Mouse (Mus musculus): ENCODE results near the gene Plgrkt. TPM values are rescaled to one million over a fixed set of nuclear protein-coding genes. Genes with fewer than 3 reads are reported as not detected.

The Plgrkt gene
- polyA plus RNA-seq, 1 experiment from 2014 or later, result 50.6 TPM

DNA sequence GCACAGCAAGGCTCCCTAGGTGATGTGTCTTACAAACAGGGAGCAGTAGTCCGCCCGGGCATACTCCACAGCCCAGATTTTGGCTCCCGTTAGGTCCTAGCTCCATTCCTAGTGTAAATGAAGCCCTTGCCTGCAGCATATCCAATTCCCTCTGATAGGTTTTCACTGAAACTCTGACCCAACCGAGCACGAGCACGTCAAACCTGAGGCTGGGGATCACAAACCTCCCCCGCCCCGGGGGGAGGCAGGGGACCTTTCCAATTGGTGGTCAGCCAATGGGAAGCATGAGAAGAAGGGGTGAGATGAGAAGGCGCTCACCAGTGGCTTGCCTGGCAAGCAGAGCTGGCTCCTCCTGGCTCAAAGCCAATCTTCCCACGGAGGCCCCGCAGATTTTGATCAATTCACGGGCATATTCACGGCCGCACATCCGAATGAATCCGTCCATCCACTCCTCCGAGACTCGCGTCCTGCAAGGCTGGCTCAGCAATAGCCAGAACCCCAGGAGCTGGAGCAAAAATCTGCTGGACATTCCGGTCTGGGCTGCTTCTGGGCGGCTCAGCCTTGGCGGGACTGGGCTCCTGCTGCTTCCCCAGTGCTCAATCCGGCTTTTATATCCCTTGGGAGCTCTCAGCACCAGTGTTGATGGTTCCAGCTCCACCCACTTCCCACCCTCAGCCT lies 33.0 kb downstream of the Plgrkt start, which contains the start of gene Rln1:
Rln1 (minus strand) TSS at position 603 of the 678 bp plus-strand sequence.
- peak within 1 kb of the TSS; percentile 54 for H3K4me2 ChIP-seq (replicated peaks; ENCODE audit: low read depth, low read length)
- DNase-seq (ENCODE audit: low spot score) (peak; percentile 63), ATAC-seq (no peak)
- H3K27me3 ChIP-seq (replicated peaks; ENCODE audit: insufficient read depth, low read length), result peaks cover 8% of the 10 kb centered on the region; the same call in 1 of the 2 replicates
- H3K9ac ChIP-seq (replicated peaks; ENCODE audit: low read depth), result 0 out of 2 replicates have a peak within 1 kb of the TSS, but pooled peaks have one; percentile 19
- H3K4me1 ChIP-seq (ENCODE audit: insufficient read depth, low read depth, low read length), result 0 out of 2 replicates have a peak, but pooled peaks cover 6% of the 10 kb centered on the region
- TF ChIP-seq EP300 (IDR thresholded peaks at IDR 0.05) (no peak), CTCF (IDR thresholded peaks at IDR 0.05) (no peak)
- 4% methylated on average over 23 of the region's 23 CpGs for WGBS
- H3K9me3 ChIP-seq (ENCODE audit: low read length), result no peaks in the 10 kb centered on the region
- no peak within 1 kb of the TSS for H3K27ac ChIP-seq (ENCODE audit: low read length)
- H3K4me3 ChIP-seq (ENCODE audit: low read depth, low read length), result peak within 1 kb of the TSS; percentile 17; the same call in 1 of the 2 replicates
- no peaks in the 10 kb centered on the region for H3K36me3 ChIP-seq (ENCODE audit: insufficient read depth, low read length)

DNA sequence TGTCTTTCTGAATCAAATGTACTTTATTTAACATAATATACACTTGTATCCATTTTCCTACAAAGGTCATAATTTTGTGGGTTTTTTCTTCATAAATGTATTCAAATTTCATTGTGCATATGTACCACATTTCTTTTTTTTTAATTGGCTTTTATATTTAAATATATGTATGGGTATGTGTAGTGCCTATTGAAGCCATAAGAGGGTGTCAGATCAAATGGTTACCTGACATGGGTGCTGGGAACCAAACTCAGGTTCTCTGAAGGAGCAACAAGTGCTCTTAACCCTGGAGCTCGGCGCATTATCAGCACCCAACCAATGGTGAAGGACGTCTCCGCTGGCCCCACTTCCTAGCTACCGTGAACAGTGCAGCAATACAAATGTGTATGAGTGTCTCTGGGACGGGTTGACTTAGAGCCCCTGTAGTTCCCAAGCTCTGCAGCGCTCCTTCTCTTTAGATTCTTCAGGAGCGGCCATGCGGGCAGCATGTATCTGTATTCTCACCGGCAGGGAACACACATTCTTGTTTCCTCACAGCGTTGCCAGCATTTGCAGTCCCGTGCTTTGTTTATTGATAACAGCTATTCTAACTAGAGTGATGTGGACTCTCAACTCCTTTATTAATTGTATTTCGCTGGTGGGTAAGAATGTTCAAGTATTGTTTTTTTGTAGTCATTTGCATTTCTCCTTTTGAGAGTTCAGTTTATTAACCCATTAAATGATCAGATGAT lies 40.2 kb downstream of the Plgrkt start:
- Histone ChIP-seq H3K9me3 (ENCODE audit: low read length) (no peaks in the 10 kb centered on the region), H3K4me1 (ENCODE audit: insufficient read depth, low read depth, low read length) (peaks cover 4% of the 10 kb centered on the region; the same call in 1 of the 2 replicates), H3K27ac (ENCODE audit: low read length) (no peak overlapping the region), H3K9ac (replicated peaks; ENCODE audit: low read depth) (no peak overlapping the region), H3K4me3 (ENCODE audit: low read depth, low read length) (no peak overlapping the region), H3K4me2 (replicated peaks; ENCODE audit: low read depth, low read length) (no peak overlapping the region), H3K36me3 (ENCODE audit: insufficient read depth, low read length) (no peaks in the 10 kb centered on the region), H3K27me3 (replicated peaks; ENCODE audit: insufficient read depth, low read length) (0 out of 2 replicates have a peak, but pooled peaks cover 6% of the 10 kb centered on the region)
- DNase-seq (ENCODE audit: low spot score) (no peak), ATAC-seq (no peak)
- no peak for TF ChIP-seq CTCF (IDR thresholded peaks at IDR 0.05)
- no peak for TF ChIP-seq EP300 (IDR thresholded peaks at IDR 0.05)
- 73% methylated on average over 13 of the region's 13 CpGs for WGBS

DNA sequence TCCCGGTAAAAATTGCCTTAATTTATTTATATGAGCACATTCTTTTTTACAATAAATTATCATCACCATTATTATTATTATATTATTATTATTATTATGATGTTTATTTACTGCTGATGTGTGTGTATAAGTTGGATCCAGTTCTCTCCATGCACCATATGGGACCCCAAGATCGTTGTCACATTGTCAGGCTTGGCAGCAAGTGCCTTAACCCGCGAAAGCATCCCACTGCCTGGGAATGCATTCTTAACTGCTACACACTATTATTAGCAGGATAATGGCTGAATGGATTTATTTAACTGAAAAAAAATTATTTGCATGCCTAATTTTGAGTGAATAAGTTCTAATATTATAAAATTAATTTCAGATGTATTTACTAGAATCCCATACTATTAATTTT lies 40.8 kb downstream of the Plgrkt start:
- Histone ChIP-seq H3K36me3 (ENCODE audit: insufficient read depth, low read length) (no peaks in the 10 kb centered on the region), H3K9ac (replicated peaks; ENCODE audit: low read depth) (no peak overlapping the region), H3K9me3 (ENCODE audit: low read length) (no peaks in the 10 kb centered on the region), H3K27me3 (replicated peaks; ENCODE audit: insufficient read depth, low read length) (0 out of 2 replicates have a peak, but pooled peaks cover 6% of the 10 kb centered on the region), H3K4me1 (ENCODE audit: insufficient read depth, low read depth, low read length) (peaks cover 4% of the 10 kb centered on the region; the same call in 1 of the 2 replicates), H3K4me2 (replicated peaks; ENCODE audit: low read depth, low read length) (no peak overlapping the region), H3K4me3 (ENCODE audit: low read depth, low read length) (no peak overlapping the region), H3K27ac (ENCODE audit: low read length) (no peak overlapping the region)
- DNase-seq (ENCODE audit: low spot score), result no peak
- ATAC-seq, result no peak
- 84% methylated on average over 4 of the region's 4 CpGs for WGBS
- TF ChIP-seq EP300 (IDR thresholded peaks at IDR 0.05) (no peak), CTCF (IDR thresholded peaks at IDR 0.05) (no peak)

DNA sequence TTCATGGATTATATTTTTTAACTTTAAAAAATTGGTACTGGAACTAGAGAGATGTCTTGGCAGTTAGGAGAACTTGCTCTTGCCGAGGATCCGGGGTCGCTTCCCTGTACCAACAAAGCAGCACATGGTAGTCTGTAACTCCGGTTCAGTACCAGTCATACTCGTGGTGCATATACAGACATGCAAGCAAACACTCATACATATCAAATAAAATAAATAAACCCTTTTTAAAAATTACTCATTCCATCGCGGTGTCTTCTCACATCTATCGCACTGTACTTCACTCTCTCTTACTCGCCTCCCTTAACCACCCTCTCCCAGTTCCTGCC lies 41.4 kb downstream of the Plgrkt start:
- H3K4me2 ChIP-seq (replicated peaks; ENCODE audit: low read depth, low read length), result peak overlapping the region; percentile 61; the same call in 1 of the 2 replicates
- DNase-seq (ENCODE audit: low spot score) (no peak), ATAC-seq (no peak)
- no peaks in the 10 kb centered on the region for H3K9me3 ChIP-seq (ENCODE audit: low read length)
- H3K36me3 ChIP-seq (ENCODE audit: insufficient read depth, low read length), result no peaks in the 10 kb centered on the region
- H3K27me3 ChIP-seq (replicated peaks; ENCODE audit: insufficient read depth, low read length), result 0 out of 2 replicates have a peak, but pooled peaks cover 6% of the 10 kb centered on the region
- no peak overlapping the region for H3K9ac ChIP-seq (replicated peaks; ENCODE audit: low read depth)
- 32% methylated on average over 9 of the region's 9 CpGs for WGBS
- no peak overlapping the region for H3K4me3 ChIP-seq (ENCODE audit: low read depth, low read length)
- H3K27ac ChIP-seq (ENCODE audit: low read length), result no peak overlapping the region
- peaks cover 4% of the 10 kb centered on the region; the same call in 1 of the 2 replicates for H3K4me1 ChIP-seq (ENCODE audit: insufficient read depth, low read depth, low read length)
- TF ChIP-seq CTCF (IDR thresholded peaks at IDR 0.05), result no peak
- no peak for TF ChIP-seq EP300 (IDR thresholded peaks at IDR 0.05)

DNA sequence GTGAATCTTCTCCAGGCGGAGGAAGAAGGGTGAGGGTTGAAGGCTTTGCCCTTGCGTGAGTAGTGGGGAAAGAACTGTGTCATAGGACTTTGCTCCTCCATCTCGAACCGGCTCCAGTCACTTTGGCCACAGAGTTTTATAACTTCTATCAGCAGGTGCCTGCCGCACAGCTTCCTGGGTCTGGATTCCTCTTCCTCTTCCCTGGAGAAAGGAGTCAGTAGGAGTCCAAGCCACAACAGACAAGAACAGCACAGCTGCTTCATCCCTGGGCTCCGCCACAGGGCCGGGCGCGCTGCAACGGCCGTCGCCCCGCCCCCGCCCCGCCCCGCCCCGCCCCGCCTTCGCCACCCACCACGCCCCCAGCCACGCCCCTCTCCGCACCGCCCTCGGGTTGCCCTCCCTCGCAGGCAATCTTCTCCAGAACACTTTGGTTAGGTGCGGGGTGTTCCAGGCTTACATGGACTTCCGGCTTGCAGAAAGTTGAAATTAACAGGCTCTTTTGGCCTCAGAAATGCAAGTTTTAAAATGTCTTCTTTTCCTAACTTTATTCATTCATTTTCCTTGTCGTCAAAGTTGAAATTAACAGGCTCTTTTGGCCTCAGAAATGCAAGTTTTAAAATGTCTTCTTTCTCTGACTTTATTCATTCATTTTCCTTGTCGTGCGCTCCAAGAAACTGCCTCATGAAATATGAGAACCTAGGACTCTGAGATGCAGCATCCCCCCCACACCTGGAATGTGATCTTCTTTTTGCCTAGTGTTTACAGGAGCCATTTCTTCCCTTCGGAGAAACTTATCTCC lies 41.9 kb downstream of the Plgrkt start, which contains the start of gene Insl6:
Insl6 (minus strand) TSS at position 304 of the 799 bp plus-strand sequence.
- peak; percentile 99 for ATAC-seq
- H3K4me3 ChIP-seq (ENCODE audit: low read depth, low read length), result peak within 1 kb of the TSS; percentile 22
- H3K27ac ChIP-seq (ENCODE audit: low read length), result no peak within 1 kb of the TSS
- 0 out of 2 replicates have a peak, but pooled peaks cover 6% of the 10 kb centered on the region for H3K27me3 ChIP-seq (replicated peaks; ENCODE audit: insufficient read depth, low read length)
- H3K36me3 ChIP-seq (ENCODE audit: insufficient read depth, low read length), result no peaks in the 10 kb centered on the region
- H3K9me3 ChIP-seq (ENCODE audit: low read length), result no peaks in the 10 kb centered on the region
- peaks cover 4% of the 10 kb centered on the region; the same call in 1 of the 2 replicates for H3K4me1 ChIP-seq (ENCODE audit: insufficient read depth, low read depth, low read length)
- peak within 1 kb of the TSS; percentile 61 for H3K4me2 ChIP-seq (replicated peaks; ENCODE audit: low read depth, low read length)
- DNase-seq (ENCODE audit: low spot score), result peak; percentile 72
- WGBS, result 2% methylated on average over 29 of the region's 31 CpGs
- no peak for TF ChIP-seq EP300 (IDR thresholded peaks at IDR 0.05)
- no peak for TF ChIP-seq CTCF (IDR thresholded peaks at IDR 0.05)
- no peak within 1 kb of the TSS for H3K9ac ChIP-seq (replicated peaks; ENCODE audit: low read depth)

All from lung, postnatal 0 days (tissue).